Mouse (Mus musculus) cerebellum, postnatal 36 days (tissue): ENCODE results near the gene Spryd3.
"Not testable (repeated sequence)": the region's sequence is repeated elsewhere in the genome, so short reads cannot be mapped to it uniquely, and the experiment has no call there.

Source experiments
- DNase-seq, 2 experiments: peaks; one replicate each; pipeline ENCODE4 v3.0.0; 2021 to 2022; ENCODE audit warnings: mixed read lengths in 2 of 2

Spryd3 gene

DNA sequence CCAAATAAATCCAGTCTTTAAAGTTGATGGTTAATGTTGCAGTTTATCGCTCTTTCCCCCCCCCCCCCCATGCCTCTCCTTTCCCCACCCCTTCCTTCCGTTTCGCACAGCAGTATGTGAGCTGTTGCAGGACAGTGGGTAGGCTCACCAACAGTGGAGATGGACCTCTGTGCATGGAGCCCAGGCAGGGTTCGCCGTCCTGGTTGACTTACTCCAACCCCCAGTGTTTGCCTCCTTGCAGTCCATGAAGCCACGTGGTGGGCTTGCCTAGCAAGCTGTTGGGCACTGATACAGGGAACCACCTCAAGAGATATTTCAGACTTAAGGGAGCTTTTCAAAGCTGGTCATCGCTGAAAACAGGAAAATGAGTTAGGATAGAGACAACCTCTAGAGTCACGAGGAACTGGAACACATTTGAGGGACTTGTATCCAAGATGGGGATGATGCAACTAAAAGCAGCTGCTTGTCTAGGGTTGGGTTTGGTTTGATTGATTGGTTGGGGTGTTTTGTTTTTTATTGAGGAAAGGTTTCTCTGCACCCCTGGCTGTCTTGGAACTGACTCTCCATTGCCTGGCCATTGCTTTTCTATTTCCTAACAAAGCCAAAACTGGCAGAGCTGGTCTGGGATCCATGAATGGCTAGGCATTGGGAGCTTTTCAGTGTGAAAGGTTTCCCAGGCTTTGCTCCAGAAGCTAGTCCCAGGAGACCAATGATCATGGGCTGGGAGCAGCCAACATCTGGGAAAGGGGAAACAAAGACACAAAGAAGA lies 38.7 kb downstream of the Spryd3 start:
- no peak for DNase-seq

DNA sequence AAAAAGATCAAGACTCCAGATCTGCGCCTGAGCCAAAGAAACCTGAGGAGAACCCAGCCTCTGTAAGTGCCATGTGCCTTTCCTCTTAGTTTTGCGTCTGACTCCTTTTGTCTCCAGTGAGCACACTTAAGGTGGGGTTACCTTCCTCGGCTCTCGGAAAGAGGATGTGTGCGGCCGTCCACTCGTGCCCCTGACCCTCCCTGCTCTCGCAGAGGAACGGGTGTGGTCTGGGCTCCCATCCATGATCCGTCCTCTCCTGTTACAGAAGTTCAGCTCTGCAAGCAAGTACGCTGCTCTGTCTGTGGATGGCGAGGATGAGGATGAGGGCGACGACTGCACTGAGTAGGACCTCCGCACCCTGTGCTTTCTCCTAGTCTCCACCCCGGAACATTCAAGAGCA lies 41.0 kb downstream of the Spryd3 start:
- no peak for DNase-seq

DNA sequence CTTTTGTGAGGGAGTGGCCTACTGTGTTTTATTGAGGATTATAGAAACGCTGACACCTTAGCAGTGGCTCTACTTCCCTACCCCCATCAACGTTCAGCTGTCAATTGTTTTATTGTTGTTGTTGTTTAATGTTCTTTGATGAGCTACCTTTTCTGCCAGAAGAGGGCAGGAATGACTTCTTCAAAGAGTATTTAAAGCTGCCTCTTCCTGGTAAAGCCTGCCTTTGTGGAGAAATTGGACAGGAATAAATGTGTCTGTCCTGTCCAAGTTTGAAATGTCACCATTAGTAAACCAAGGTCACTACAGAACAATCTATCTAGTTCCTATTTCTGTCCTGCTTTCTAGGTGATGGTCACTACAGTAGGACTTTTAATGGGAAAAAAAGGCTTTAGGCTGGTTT lies 41.9 kb downstream of the Spryd3 start:
- no peak for DNase-seq

DNA sequence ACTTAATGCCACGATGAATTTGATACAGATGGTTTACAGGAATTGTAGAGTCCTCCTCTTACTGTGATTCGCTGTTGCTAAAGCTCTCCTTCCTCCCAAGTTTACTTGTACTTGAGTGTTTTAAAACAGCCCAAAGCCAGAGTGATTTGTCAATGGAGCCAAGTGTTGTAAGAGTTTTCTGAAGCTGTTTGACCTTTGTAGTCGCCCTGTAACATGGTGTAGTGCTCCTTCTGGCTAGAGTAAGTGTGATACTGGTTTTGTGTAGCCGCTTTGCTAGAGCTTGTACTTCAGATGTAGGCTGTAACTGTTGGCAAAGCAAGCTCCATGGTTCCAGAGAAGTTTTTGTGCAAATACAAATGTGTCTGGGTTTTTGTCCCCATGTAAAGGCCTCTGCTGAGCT lies 43.8 kb downstream of the Spryd3 start:
- DNase-seq, result no peak

DNA sequence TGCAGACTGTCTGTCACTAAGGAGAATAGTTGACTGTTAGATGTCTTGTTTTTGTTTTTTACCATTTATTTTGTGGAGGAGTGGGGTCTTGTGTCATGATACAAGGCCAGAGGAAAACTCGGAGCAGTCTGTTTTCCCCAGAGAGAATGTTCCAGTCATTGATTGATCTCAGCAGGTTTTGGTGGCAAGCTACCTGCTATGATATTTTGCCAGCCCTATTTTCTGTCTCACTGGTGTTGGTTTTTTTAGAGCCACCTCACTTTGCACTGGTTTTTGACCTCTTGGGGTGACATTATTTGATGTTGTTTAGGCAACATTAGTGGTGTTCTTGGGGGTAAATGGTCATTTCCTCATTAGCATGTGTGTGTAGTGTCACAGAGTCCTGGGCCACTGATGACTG lies 44.3 kb downstream of the Spryd3 start:
- no peak for DNase-seq

DNA sequence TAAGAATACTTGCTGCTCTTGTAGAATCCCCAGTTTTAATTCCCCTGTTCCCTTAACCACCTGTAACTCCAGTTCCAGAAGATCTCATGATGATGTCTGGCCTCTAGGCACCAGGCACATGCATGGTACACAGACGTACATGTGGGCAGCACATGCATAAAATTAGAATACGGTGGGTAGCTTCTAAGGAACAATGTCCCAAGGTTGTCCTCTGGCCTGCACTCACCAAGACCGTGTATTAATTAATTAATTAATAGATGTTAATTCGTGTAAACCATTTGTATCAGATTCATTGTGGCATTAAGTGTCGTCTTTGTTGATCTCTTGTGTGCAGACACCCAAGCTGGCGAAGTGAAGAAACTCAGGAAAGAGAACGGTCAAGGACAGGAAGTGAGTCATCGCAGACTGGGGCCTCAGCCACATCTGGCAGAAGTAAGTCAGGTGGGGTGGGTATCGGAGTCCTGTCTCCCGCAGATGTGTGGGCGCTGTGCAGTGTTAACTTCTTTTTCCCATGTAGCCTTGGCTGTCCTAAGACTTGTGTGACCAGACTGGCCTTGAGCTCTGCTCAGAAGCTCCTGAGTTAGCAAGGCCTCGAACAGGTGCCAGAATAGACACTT lies 44.9 kb downstream of the Spryd3 start:
- no peak for DNase-seq

DNA sequence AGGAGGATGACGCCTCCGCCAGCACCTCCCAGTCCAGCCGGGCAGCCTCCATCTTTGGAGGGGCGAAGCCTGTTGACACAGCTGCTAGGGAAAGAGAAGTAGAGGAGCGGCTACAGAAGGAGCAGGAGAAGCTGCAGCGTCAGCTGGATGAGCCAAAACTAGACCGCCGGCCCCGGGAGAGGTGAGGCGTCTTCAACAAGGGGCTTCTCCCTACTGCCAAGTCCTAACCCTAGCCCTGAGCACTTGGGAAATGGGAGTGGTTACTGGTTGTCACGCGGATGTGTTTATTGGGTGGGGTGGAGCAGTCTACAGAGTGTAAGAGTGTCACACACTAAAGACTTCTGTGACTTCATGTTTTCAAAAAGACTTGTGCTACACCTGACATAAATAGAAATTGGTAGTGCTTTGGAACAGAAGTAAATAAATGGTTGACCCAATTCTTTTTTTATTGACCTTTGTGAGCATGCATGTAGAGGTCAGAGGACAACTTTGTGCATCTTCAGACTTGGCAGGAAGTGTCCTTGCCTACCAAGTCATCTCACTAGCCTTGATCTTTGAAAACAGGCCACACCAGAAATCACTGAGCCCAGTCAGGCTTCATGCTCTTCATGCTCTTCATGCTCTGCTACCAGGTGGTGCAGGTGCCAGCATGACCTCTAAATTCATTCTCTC lies 46.0 kb downstream of the Spryd3 start:
- DNase-seq, result no peak

DNA sequence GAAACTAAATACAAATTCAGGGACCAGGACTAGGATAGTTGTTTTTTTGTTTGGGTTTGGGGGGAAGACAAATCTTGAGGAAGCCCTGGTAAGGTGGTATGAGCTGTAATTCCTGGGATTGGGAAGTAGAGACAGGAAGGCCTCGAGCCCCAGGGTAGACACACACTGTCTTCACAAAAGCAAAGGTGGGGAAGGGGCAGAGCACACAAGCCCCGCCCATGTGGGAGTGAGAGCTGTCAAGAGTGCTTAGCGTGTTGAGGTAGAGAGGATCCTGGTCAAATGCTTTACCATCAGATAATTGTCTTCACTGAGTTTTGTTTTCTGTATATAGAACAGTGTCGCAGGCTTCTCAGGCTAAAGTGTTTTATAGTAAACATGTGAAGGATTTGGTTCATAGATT lies 53.0 kb downstream of the Spryd3 start:
- no peak for DNase-seq

DNA sequence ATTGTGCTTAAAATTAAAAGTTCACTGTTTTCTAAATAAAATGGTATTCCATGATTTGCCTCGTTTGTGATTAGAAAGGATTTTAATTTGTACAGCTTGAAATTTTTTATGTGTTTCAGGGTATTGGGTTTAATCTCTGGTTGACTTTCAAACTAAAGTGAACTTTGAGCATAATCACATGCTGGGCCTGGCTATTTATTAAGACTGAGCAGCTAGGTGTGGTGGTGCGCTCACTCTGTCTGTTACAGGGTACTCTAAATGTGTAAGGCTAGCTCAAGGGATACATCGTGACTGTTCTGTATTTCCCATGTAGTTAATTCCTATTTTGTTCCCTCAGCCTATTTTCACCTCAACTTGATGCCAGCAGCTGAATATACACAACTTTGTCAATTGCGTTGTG lies 53.9 kb downstream of the Spryd3 start:
- no peak for DNase-seq

DNA sequence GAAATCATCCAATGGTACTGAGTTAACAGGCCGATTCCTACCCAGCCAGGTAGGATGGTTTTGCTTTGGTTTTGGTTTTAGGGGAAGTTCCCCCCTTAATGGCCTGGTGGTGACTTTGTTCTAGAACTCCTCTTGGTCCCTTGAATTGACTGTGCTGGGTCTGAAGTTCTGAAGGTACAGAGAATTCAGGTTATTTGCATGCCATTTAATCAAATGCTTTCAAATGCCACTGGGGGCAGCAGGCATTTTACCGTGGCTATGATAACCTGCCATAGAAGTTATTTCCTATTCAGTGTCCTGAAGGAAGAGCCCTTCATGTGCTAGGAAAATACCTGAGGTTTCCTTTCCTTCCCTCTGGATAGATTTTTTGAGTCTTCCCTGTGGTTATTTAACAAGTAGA lies 55.6 kb downstream of the Spryd3 start:
- DNase-seq, result no peak

DNA sequence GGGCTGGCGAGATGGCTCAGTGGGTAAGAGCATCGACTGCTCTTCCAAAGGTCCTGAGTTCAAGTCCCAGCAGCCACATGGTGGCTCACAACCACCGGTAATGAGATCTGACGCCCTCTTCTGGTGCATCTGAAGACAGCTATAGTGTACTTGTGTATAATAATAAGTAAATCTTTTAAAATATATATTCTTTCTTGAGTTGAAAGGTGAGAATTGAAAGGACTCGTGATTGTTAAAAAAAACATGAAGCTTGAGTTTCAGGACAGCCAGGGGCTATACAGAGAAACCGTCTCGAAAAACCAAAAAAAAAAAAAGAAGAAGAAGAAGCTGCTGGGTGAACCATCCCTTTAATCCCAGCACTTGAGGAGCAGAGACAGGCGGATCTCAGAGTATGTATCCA lies 56.1 kb downstream of the Spryd3 start:
- DNase-seq, result not testable (repeated sequence)

DNA sequence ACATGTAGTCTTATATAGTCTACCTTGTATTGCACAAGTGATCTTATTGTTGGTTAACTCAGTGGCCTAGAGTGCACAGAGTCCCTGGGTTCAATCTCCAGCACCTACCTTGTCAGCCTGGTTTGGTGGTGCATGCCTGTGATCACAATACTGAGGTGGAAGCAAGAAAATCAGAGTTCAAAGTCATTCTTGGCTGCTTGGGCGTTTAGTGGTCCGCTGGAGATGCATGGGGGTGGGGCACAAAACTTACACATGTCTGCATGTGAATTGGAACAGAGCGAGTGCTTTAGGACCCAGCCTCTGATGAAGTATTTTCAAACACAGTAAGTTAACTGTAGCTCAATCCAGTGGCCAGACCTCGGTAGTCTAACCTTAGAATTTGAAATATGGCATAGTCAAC lies 56.8 kb downstream of the Spryd3 start:
- no peak for DNase-seq

DNA sequence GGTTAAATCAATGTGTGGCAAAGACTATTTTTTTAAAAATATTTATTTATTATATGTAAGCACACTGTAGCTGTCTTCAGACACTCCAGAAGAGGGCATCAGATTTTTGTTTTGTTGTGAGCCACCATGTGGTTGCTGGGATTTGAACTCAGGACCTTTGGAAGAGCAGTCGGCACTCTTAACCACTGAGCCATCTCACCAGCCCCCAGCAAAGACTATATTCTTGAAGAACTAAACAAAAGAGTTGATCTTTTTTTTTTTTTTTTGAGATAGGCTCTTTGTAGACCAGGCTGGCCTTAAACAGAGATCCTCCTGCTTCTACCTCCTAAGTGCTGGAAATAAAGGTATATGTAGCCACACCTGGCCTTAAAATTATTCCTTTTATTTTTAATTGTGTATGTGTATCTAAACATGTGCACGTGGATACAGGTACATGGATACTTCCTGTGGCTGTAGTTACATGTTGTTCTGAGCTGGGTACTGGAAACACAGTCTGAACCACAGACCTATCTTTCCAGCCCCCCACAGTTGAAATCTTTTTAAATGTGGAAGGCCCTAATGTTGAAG lies 58.8 kb downstream of the Spryd3 start:
- no peak for DNase-seq

DNA sequence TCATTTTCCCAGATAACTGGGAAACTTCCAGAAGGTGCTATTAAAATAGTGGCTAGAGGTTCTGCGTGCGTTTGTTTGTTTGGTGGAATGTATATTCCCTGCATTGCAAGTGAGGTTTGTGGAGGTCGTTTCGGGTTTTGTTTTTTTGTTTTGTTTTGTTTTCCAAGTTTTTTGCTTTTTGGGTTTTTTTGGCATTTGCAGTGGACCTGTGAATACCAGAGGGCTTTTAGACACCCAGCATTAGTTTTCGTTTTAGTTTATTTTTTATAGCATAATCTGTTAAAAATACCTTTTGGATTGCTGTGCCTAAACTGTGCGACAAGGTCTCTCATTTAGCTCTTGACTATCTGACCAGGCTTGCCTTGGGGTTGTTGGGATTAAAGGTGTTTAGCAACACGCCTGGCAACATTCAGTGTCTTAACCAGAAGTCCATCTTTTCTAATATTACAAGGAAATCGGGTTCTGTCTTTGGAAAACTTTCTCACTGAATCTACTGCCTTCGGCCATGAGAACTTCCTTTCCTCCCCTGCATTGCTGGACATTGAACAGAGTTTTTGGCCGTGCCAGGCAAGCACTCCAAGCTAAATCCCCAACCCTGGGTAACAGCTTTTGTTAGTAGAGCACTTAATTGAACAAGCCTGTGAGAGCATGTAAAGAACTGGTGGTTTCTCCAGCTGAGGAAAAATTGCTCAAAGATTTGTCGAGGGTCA lies 61.0 kb downstream of the Spryd3 start:
- no peak for DNase-seq

DNA sequence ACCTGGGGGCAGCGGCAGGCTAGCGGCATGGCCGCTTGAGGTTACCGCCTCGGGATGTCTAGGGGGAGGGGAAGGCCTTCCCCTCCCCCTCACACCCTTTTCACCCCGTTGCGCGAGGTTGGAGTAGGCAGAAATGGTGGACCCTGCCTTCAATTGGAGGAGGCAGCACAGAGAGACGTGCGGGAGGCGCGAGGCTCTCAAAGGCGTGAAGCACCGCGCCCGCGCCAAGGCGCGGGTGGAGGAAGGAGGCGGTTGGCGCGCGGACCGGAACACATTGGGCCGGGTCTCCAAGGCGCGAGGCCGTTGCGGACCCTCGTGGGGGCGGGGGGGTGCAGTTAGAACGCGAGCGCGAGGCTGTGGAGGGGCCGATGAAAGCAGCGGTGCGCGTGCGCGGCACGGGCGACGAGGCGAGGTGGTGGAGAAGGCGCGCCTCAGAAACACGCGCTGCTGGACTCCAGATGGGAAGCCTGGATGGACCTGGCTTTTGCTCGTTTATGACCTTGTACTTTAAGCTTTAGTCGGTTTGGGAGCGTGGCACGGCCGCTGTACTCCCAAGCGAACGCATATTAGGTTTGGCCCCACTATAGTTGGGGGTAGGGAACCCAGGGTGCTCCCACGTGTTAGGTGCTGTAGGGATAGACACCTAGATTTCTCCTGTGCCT lies 61.8 kb downstream of the Spryd3 start:
- DNase-seq, result peak; percentile 50 to 60

DNA sequence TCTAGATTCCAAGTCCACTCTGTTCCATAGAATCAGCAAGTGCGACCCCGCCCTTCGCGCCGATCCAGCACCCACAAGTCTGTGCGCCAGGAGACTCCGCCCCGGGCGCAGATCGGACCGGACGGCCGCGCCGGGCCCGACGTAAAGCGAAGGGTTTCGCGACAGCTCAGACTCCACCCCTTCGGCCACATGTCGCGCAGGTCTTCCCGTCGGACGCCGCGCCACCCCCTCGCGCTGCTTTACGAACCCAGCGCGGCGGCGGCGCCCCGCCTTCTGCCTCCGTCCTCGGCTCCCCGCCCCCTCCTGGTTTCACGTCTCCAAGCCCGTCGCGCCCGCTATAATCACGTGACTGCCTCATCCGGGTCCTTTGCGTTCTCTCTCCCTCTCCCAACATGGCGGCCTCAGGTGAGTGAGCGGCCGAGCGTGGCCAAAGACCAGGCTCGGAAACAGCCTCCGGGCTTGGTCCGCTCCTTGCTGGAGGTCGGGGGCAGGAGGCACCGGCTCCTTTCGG lies 62.4 kb downstream of the Spryd3 start, which contains the start of gene Eif4b:
TSS of gene Eif4b (plus strand) at position 215 of the 511 bp plus-strand sequence.
- DNase-seq, result peak; percentile 99

DNA sequence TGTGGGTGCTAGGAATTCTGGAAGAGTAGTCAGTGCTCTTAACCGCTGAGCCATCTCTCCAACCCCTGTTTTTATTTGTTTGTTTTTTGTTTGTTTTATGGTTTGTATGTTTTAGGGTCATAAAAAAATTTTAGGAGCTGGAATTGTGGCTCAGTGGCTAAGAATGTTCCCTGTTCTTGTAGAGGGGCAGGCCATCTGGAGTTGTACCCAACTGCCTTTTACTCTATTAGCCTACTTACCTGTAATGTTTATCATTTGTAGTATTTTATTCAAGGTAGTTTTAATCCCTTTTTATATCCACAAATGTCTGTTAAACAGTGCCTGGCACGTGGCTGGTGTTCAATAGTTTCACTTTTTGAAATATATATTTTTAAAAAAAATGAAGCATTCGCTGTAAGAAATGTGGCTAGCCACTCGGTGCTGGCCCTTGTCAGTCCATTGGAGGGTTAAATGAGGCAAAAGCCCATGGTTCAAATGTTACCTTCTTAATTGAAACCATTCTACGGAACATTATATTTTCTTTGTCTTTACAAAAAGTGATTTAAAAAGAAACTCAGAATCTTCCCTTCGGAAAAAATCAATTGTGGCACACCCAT lies 63.0 kb downstream of the Spryd3 start:
- DNase-seq, result no peak

DNA sequence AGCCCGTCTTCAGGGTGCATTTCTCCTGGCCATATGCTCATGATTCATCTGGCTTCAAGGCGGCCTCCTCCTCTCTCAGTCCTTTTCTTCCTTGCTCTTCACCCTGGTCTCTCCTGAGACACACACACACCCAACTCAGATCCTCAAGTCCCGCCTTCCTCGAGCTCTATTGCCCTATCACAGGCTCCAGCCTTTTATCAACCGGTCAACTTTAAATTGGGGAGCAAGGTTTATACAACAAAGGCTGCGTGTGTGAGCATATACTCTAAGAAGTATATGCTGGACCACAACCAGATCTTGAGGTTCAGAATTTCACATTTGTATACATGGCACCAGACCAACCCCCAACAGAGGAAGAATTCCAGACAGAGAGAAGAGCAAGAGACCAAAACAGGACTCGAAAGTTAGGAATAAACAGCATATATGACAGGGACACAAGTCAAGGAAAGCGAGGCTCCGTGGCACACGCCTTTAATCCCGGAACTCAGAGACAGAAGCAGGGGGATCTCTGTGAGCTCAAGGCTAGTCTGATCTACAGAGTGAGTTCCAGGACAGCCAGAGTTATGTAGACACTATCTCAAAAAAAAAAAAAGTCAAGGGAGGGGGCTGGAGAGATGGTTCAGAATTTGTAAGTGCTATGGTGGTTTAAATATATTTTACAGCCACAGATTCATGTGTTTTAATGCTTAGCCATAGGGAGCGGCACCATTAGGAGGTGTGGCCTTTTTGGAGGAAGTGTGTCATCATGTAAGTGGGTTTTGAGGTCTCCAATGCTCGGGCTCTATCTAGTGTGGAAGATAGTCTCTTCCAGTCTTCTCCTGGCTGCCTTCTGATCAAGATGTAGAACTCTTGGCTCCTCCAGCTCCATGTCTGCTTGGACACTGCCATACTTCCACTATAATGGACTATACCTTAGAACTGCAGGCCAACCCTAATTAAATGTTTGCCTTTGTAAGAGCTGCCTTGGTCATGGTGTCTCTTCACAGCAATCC lies 65.3 kb downstream of the Spryd3 start:
- no peak for DNase-seq
